9 mouse cellular contexts compared by ENCODE assay signal in the genomic region with DNA sequence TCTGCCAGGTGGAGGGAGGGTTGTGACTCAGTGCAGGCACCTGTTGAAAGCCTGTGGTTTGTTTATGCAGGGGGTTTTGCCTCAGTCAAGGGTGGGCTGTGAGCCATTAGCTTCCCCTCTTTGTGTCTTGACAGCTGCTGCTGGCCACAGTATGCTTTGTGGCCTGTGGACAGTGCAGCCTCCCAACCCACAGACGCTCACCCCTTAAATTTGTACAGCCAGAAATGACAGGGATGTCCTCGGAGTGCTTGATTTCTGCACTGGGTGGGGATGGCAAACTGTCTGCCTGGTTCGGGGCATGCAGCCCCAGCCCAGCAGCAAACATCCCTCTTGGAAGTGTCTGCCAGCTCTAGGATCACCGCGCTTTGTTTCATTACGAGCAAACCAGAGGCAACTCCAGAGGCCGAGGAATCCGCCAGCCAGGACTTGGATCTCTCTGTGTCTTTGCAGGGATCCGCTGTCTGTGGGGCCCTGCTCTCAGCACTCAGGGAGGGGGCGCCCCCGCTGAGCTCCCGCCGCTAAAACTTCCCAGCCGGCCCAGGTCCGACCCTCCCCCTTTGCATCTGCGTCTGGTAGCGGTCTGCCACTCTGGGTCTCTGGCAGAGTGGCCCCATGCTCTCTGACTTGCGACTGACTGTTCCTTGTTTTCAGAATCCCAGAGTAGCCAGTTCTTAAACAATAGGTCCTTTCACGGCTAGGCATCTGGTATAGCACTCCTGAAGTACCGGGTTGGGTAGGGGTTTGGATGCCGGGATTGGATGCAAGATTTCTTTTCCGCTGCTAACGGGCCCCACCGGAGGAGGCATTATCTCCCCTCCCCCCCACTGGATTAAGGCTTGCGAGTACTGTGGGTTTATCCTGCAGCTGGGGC. TPM values are rescaled to one million over a fixed set of nuclear protein-coding genes. Genes with fewer than 3 reads are reported as not detected.
DNase-seq lines count a peak whose midpoint lies in the region; ATAC-seq and TF ChIP-seq lines count a peak whose summit lies in the region.
"Not testable (repeated sequence)": the region's sequence is repeated elsewhere in the genome, so short reads cannot be mapped to it uniquely, and the experiment has no call there.
"Had no signal": no experiment of that assay in that cellular context is flagged by ENCODE, and none has a peak within 500 bp of the region (broad histone marks: within the 10 kb centered on the region; RNA-seq: fewer than 3 reads in every experiment).

A gene (plus strand): TSS at position 207 of the 871 bp plus-strand sequence.

- DNase-seq in kidney, postnatal 0 days (ENCODE audit: low spot score); lung, embryonic 14.5 days: not testable (repeated sequence)

- WGBS in embryonic facial prominence, embryonic 12.5 days = no CpG with 5 or more reads among the region's 25 CpGs
- WGBS in forebrain, embryonic 15.5 days = no CpG with 5 or more reads among the region's 25 CpGs
- no CpG with 5 or more reads among the region's 25 CpGs for WGBS in heart, embryonic 14.5 days
- no CpG with 5 or more reads among the region's 25 CpGs for WGBS in hindbrain, embryonic 15.5 days
- no CpG with 5 or more reads among the region's 25 CpGs for WGBS in kidney, postnatal 0 days
- WGBS in lung, embryonic 14.5 days = no CpG with 5 or more reads among the region's 25 CpGs
- WGBS in midbrain, embryonic 16.5 days = no CpG with 5 or more reads among the region's 25 CpGs
- no CpG with 5 or more reads among the region's 25 CpGs for WGBS in stomach, embryonic 16.5 days

- not testable (repeated sequence) for H3K9me3 ChIP-seq in embryonic facial prominence, embryonic 12.5 days; forebrain, embryonic 15.5 days; heart, embryonic 14.5 days (ENCODE audit: control insufficient read depth, low read length); hindbrain, embryonic 15.5 days; kidney, postnatal 0 days (replicated peaks; ENCODE audit: low read length); lung, embryonic 14.5 days (ENCODE audit: low read depth, low read length); midbrain, embryonic 16.5 days (replicated peaks; ENCODE audit: control insufficient read depth, low read length, poor library complexity, severe bottlenecking); stomach, embryonic 16.5 days (replicated peaks; ENCODE audit: control insufficient read depth, low read length)

- peak within 1 kb of the TSS; percentile 23; the same call in 1 of the 2 replicates for H3K4me3 ChIP-seq in embryonic facial prominence, embryonic 12.5 days
- H3K4me3 ChIP-seq in forebrain, embryonic 15.5 days = peak within 1 kb of the TSS; percentile 31
- H3K4me3 ChIP-seq in heart, embryonic 14.5 days (ENCODE audit: control insufficient read depth in 1 of 2, insufficient read depth in 1 of 2, low read depth in 1 of 2, low read length in 2 of 2) = peak within 1 kb of the TSS in 1 of 2 experiments; percentile 40; a peak in 3 of 4 replicates
- peak within 1 kb of the TSS; percentile 29 for H3K4me3 ChIP-seq in hindbrain, embryonic 15.5 days
- H3K4me3 ChIP-seq in kidney, postnatal 0 days (replicated peaks; ENCODE audit: low read depth, low read length) = 0 out of 2 replicates have a peak within 1 kb of the TSS, but pooled peaks have one; percentile 16
- H3K4me3 ChIP-seq in lung, embryonic 14.5 days (ENCODE audit: low read depth, low read length) = not testable (repeated sequence)
- peak within 1 kb of the TSS; percentile 24 for H3K4me3 ChIP-seq in midbrain, embryonic 16.5 days (ENCODE audit: low read depth, low read length)
- peak within 1 kb of the TSS; percentile 29; the same call in 1 of the 2 replicates for H3K4me3 ChIP-seq in stomach, embryonic 16.5 days (replicated peaks; ENCODE audit: low read length)

- H3K27me3 ChIP-seq in embryonic facial prominence, embryonic 12.5 days; forebrain, embryonic 15.5 days; heart, embryonic 14.5 days (ENCODE audit: control insufficient read depth, insufficient read depth, low read length); hindbrain, embryonic 15.5 days; kidney, postnatal 0 days (ENCODE audit: insufficient read depth, low read length); lung, embryonic 14.5 days (ENCODE audit: insufficient read depth, low read length); midbrain, embryonic 16.5 days (ENCODE audit: control insufficient read depth, insufficient read depth, low read depth, low read length); stomach, embryonic 16.5 days (ENCODE audit: control insufficient read depth, insufficient read depth, low read length): not testable (repeated sequence)

- H3K9ac ChIP-seq in embryonic facial prominence, embryonic 12.5 days; hindbrain, embryonic 15.5 days; kidney, postnatal 0 days (ENCODE audit: low read depth, low read length); lung, embryonic 14.5 days; midbrain, embryonic 16.5 days (ENCODE audit: low read depth, low read length): not testable (repeated sequence)
- peak within 1 kb of the TSS; percentile 42 for H3K9ac ChIP-seq in forebrain, embryonic 15.5 days (replicated peaks)
- H3K9ac ChIP-seq in heart, embryonic 14.5 days (ENCODE audit: low read length) = 0 out of 2 replicates have a peak within 1 kb of the TSS, but pooled peaks have one; percentile 44
- H3K9ac ChIP-seq in stomach, embryonic 16.5 days (ENCODE audit: low read length) = peak within 1 kb of the TSS; percentile 48; the same call in 1 of the 2 replicates

- peak within 1 kb of the TSS; percentile 87 for H3K27ac ChIP-seq in embryonic facial prominence, embryonic 12.5 days
- H3K27ac ChIP-seq in forebrain, embryonic 15.5 days (replicated peaks) = peak within 1 kb of the TSS; percentile 88
- peak within 1 kb of the TSS; percentile 65 to 92; a peak in 3 of 4 replicates for H3K27ac ChIP-seq in heart, embryonic 14.5 days (replicated peaks in 1 of 2; ENCODE audit: control insufficient read depth in 1 of 2, insufficient read depth in 1 of 2, low read depth in 2 of 2, low read length in 2 of 2)
- peak within 1 kb of the TSS; percentile 88 for H3K27ac ChIP-seq in hindbrain, embryonic 15.5 days (replicated peaks)
- not testable (repeated sequence) for H3K27ac ChIP-seq in kidney, postnatal 0 days
- H3K27ac ChIP-seq in lung, embryonic 14.5 days (ENCODE audit: low read depth) = peak within 1 kb of the TSS; percentile 76; the same call in 1 of the 2 replicates
- H3K27ac ChIP-seq in midbrain, embryonic 16.5 days (ENCODE audit: low read length) = peak within 1 kb of the TSS; percentile 84
- H3K27ac ChIP-seq in stomach, embryonic 16.5 days (ENCODE audit: low read length) = peak within 1 kb of the TSS; percentile 67

- not testable (repeated sequence) for H3K4me1 ChIP-seq in embryonic facial prominence, embryonic 12.5 days; forebrain, embryonic 15.5 days; heart, embryonic 14.5 days (ENCODE audit: control insufficient read depth in 2 of 2, insufficient read depth in 2 of 2, low read length in 2 of 2); hindbrain, embryonic 15.5 days (replicated peaks); kidney, postnatal 0 days (replicated peaks; ENCODE audit: insufficient read depth, low read length); lung, embryonic 14.5 days (ENCODE audit: insufficient read depth); midbrain, embryonic 16.5 days (ENCODE audit: control insufficient read depth, insufficient read depth, low read length); stomach, embryonic 16.5 days (ENCODE audit: control insufficient read depth, insufficient read depth, low read length)

- TF ChIP-seq CTCF in kidney, postnatal 0 days (IDR thresholded peaks at IDR 0.05; ENCODE audit: low read depth); lung, embryonic 14.5 days (IDR thresholded peaks at IDR 0.05; ENCODE audit: low read depth): not testable (repeated sequence)

- ATAC-seq in embryonic facial prominence, embryonic 12.5 days (ENCODE audit: insufficient number of reproducible peaks, insufficient read depth, low FRiP score, low TSS enrichment) = peak; percentile 90
- ATAC-seq in forebrain, embryonic 15.5 days (replicated peaks) = peak; percentile 87
- peak; percentile 56 for ATAC-seq in heart, embryonic 14.5 days (ENCODE audit: insufficient number of reproducible peaks, insufficient read depth, low FRiP score, low read depth)
- peak; percentile 91 for ATAC-seq in hindbrain, embryonic 15.5 days (ENCODE audit: low FRiP score, low read depth)
- peak; percentile 59 for ATAC-seq in kidney, postnatal 0 days (replicated peaks; ENCODE audit: low FRiP score, low read depth)
- ATAC-seq in lung, embryonic 14.5 days (ENCODE audit: insufficient read depth) = peak; percentile 93
- ATAC-seq in midbrain, embryonic 16.5 days = peak; percentile 77
- peak; percentile 62; the same call in 1 of the 2 replicates for ATAC-seq in stomach, embryonic 16.5 days (ENCODE audit: insufficient read depth, low FRiP score)

- not testable (repeated sequence) for H3K36me3 ChIP-seq in embryonic facial prominence, embryonic 12.5 days; forebrain, embryonic 15.5 days; heart, embryonic 14.5 days (ENCODE audit: control insufficient read depth, insufficient read depth, low read length); hindbrain, embryonic 15.5 days; kidney, postnatal 0 days (ENCODE audit: insufficient read depth, low read length); lung, embryonic 14.5 days (ENCODE audit: insufficient read depth); midbrain, embryonic 16.5 days (ENCODE audit: control insufficient read depth, insufficient read depth, low read length); stomach, embryonic 16.5 days (ENCODE audit: control insufficient read depth, insufficient read depth, low read length)

- H3K4me2 ChIP-seq in embryonic facial prominence, embryonic 12.5 days (replicated peaks) = peak within 1 kb of the TSS; percentile 35; the same call in 1 of the 2 replicates
- peak within 1 kb of the TSS; percentile 35 for H3K4me2 ChIP-seq in forebrain, embryonic 15.5 days (replicated peaks)
- H3K4me2 ChIP-seq in heart, embryonic 14.5 days (ENCODE audit: low read length) = peak within 1 kb of the TSS; percentile 52
- H3K4me2 ChIP-seq in hindbrain, embryonic 15.5 days = peak within 1 kb of the TSS; percentile 51
- peak within 1 kb of the TSS; percentile 41; the same call in 1 of the 2 replicates for H3K4me2 ChIP-seq in kidney, postnatal 0 days (ENCODE audit: low read length)
- H3K4me2 ChIP-seq in lung, embryonic 14.5 days = peak within 1 kb of the TSS; percentile 47
- H3K4me2 ChIP-seq in midbrain, embryonic 16.5 days (ENCODE audit: low read length) = peak within 1 kb of the TSS; percentile 41; the same call in 1 of the 2 replicates
- peak within 1 kb of the TSS; percentile 44; the same call in 1 of the 2 replicates for H3K4me2 ChIP-seq in stomach, embryonic 16.5 days (ENCODE audit: low read depth, low read length)

RNA-seq across cellular contexts. Expression of the gene that starts here (rescaled TPM):
- polyA plus RNA-seq in embryonic facial prominence, embryonic 12.5 days (2016; fragmentation: Nextera tagmentation; extraction: Ambion mirVana) = 3.5 and 3.9 TPM in 2 replicates
- polyA plus RNA-seq in forebrain, embryonic 15.5 days (2015; fragmentation: Nextera tagmentation; extraction: Ambion mirVana) = 2.1 and 3.4 TPM in 2 replicates
- polyA plus RNA-seq in heart, embryonic 14.5 days (2014; fragmentation: Nextera tagmentation; extraction: Ambion mirVana) = 0.23 and 0.62 TPM in 2 replicates
- polyA plus RNA-seq in hindbrain, embryonic 15.5 days (2015; fragmentation: Nextera tagmentation; extraction: Ambion mirVana) = 1.4 and 1.9 TPM in 2 replicates
- polyA plus RNA-seq in kidney, postnatal 0 days (2015; fragmentation: Nextera tagmentation; extraction: Ambion mirVana) = 1.0 and 1.7 TPM in 2 replicates
- polyA plus RNA-seq in lung, embryonic 14.5 days (2014; fragmentation: Nextera tagmentation; extraction: Ambion mirVana) = 0.68 and 2.0 TPM in 2 replicates
- polyA plus RNA-seq in midbrain, embryonic 16.5 days (2015; fragmentation: Nextera tagmentation; extraction: Ambion mirVana) = 1.9 and 2.4 TPM in 2 replicates
- polyA plus RNA-seq in stomach, embryonic 16.5 days (2015; fragmentation: Nextera tagmentation; extraction: Ambion mirVana) = 1.3 and 2.2 TPM in 2 replicates
- polyA plus RNA-seq: adrenal gland, adult 2 months had no signal

Comparison
In these comparisons a context has a peak if more than half of its experiments do, and no peak if none do; other contexts are left out.
1. Peak in ATAC-seq, H3K27ac ChIP-seq, H3K9ac ChIP-seq and H3K4me2 ChIP-seq in heart, embryonic 14.5 days; RNA of the gene not detected or under 1 TPM.